Mouse (Mus musculus) liver (tissue): ENCODE data around the gene Cnnm3.

Experiments used
- DNase-seq: peaks from one replicate; pipeline ENCODE4 v3.0.0-alpha.2; 2020; ENCODE audit warnings: mixed read lengths

Gene Cnnm3

DNA sequence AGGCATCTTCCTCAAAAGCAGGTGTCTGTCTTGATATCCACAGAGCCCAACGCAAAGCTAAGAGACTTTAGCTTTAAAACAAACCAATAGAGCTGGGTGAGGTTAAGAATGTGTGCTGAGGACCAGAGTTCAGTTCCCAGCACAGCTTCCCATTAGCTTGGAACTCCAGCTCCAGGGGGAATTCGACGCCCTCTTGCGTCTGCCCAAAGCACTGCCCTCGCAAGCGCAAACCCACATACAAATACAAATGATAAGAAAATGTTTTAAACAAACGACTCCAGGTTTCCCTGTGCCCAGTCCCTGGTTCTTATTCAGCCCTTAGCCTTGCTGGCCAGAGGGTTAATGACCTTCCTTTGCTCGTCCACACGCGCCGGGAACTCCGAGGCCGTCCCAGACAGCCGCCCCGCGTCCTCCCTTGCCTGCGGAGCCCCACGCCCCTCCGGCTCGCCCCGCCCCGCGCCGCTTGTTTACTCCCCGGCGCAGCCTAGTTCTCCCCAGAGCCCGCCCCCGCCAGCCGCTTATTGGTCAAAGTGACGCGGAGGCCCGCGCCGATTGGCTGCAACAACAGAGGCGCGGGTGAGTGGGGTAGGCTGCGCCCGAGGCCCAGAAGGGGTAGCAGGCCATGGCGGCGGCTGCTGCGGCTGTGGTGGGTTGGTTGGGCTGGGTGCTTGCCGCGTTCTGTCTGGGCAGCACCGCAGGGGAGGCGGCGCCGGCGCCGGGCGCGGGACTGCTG, at the start of gene Cnnm3:
TSS of gene Cnnm3 (plus strand) at position 579 of the 733 bp plus-strand sequence.
- DNase-seq, result peak; percentile 99

DNA sequence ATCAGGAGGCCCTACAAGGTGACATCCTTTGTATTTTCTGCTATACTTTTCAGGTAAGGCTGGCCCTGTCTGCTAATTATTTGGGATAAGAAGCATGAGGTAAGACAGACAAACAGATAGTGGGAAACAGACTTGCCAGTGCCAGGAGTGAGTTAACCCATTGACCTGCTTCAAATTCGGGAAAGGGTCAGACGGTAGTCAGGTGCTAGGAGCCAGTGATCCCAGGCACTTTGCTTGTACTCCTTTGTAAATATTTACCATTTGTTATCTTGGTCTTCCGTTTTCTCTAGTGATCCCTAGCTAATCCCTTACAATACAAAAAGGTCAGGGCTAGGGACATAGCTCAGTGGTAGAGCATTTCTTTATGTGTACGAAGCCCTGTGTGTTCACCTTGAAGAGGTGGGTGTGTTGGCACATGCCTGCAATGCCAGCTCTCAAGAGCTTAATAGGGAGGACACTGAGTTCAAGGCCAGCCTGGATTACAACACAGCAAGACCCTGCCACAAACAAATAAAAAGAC, 46.0 kb upstream of the Cnnm3 start:
- DNase-seq, result no peak

DNA sequence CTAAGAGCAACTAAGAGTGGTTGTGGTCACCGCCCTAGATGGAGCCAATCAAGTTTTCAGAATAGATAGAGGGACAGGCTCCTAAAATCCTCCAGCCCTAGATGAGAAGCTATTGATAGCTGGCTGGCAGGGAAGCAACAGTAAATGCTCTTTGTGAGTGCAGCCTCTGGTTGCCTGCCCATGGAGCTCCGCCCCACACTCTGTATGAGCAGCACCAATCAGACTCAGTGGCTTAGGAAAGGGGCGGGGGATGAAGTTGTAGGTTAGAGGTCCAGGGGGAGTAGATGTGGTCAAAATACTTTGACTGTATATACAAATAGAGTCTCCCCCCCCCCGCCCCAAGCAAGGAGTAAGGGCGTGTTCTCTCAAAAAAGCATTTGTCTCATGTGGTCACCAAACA, 44.2 kb upstream of the Cnnm3 start:
- DNase-seq, result peak; percentile 33

DNA sequence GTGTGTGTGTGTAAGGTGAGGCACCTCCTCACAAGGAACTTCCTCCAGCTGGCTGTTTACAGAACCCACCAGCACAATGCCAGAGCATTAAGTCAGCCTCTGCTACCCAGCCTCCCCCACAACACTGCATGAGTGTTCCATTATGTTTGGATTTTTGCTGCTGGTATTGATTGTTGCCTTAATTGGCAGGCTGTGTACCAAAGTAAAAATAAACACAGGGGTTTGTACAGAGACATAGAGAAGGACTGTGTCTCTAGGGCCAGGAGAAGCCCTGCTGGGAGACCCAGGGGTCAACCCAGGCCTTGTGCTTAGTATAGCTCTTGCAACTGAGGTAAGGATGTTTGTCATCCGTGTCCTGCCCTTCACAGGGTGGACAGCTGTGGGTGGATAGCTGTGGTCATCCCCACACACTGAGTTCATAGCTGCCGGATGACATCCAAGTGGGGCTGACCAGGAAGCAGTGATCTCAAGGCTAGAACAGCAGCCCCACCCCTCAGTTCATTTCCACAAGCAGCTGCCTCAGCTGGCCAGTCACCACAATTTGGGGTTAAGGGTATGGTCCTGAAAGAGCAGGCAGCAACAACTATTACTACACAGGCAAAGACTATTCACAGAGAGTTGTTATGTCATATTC, 41.7 kb upstream of the Cnnm3 start:
- DNase-seq, result no peak

DNA sequence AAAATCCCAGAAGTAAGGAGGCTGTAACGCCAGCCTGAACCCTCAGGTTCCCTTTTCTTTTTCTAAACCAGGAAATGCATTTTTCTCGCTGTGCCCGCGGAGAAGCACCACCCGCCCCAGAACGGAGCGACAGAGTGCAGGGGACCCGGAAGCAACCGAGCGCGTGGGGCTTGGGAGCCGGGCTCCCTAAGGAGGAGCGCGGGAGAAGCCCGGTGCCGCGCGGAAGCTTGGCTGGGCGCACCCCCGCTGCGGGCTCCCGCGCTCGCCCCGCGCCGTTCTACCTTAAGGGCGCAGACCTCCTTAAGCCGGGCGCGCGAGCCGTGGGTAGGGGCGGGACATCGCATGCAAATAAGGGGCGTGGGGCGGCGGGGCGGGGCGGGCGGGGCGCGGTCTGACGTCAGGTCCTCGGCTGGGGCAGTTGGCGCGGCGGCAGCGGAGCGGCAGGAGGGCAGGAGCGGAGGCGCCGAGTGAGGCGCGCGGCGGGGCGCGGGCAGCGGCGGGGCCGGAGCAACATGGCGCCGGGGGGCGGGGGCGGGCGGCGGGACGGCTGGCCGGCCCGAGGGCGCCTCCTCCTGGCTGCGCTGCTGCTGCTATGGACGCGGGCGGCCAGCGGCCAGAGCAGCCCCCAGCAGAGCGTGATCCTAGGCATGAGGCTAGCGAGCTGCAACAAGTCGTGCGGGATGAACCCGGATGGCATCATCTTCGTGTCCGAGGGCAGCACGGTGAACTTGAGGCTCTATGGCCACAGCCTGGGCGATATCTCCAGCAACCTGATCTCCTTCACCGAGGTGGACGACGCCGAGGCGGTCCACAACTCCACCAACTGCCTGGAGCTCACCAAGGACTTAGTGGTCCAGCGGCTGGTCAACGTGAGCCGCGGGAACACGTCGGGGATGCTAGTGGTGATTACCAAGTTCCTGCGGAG, 40.2 kb upstream of the Cnnm3 start, which contains the start of gene Cnnm4:
TSS of gene Cnnm4 (plus strand) at position 440 of the 925 bp plus-strand sequence.
- DNase-seq, result peak; percentile 96

DNA sequence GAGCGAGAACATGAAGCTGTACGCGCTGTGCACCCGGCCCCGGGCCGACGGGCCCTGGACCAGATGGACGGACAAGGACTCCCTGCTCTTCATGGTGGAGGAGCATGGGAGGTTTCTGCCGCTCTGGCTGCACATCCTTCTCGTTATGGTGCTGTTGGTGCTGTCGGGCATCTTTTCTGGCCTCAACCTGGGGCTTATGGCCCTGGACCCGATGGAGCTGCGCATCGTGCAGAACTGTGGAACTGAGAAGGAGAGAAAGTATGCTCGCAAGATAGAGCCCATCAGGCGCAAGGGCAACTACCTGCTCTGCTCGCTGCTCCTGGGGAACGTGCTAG, 39.6 kb upstream of the Cnnm3 start:
- DNase-seq, result no peak

DNA sequence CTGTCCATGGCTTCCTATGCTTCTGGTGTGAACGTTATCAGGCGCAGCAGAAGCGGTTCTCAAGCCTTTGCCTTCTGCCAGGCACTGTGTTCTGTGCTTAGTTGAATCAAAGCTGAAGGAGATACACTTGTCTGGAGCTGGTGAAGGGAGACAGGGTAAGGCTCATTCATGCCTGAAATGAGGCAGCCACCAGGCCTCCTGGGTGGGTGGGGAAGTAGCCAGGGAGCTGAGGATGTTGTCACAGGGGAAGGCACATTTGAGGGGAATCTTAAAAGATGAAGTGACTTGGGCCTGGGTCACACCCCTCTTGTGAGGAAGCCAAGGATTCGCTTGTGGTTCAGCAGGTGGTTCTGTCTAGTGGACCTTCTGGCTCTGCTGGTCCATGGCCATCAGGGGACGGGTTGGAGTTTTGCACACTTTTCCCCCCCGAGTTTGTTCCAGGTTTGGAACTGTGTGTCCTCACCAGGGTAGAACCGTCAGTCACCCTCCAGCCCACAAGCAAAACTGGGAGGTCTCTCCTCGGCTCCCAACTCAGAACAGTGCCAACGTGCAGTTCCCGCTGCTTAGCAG, 38.4 kb upstream of the Cnnm3 start:
- no peak for DNase-seq

DNA sequence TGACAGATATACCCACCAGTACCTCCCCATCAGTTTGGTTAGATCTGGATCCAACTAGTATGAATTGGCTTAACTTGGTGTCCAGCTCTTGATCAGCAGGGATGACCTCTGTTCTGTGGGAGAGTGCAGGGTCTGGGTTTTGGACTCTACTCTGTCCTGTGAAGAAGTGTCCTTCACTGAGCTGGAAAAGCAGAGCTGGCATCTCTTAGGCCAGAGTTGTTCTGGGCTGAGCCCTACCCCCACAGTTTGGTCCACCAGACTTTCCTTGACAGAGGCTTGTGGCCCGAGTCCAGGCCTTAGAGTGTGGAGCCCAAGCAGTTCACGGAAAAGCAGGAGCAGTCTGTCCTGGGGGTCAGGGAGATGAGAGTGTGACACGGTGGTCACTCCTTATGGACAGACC, 37.0 kb upstream of the Cnnm3 start:
- no peak for DNase-seq

DNA sequence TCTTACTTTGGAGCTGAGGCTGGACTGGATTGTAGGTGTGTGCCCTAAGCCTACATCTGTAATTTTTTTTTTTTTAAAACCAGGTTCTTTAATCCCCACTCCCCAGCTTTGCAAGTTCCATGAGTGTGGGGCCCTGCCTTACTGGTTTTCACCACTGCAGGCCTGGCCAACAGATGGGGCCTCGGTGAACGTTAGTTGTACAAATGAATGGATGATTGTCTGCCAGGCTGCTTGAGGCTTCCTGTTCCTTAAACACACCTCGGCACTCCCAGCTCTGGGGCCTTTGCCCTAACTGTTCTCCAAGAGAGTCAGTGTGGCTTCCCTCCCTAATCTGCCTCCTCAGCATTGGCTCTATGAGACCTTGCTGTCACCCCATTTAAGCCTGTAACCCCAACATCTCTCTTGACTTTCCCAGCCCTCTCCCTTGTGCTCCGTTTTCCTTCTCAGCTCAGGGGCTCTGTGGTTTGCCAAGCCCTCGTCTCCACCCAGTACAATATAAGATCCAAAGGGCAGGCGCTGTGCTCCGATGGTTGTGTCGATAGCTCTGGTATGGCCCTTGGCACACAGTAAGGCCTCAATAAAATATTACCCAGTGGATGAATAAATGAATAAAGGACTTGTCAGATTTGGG, 36.1 kb upstream of the Cnnm3 start:
- no peak for DNase-seq

DNA sequence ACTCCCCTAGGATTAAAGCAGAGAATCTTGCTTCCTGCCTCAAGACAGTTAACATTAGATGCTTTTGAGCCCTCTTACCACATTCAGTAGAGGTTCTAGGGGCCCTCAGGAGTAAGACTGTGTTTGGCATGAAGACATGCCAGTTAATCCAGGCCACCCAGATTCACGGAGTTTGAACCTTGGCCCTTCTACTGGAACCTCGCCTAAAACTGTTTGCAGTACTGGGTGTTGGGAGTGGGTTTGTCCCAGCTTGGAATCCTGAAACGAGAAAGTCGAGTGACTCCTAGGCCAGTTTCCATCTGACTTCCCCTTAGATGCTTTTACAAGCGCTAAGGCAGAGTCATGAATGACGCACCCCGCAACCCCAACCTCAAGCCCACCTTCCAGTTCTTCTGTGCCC, 35.2 kb upstream of the Cnnm3 start:
- DNase-seq, result no peak

DNA sequence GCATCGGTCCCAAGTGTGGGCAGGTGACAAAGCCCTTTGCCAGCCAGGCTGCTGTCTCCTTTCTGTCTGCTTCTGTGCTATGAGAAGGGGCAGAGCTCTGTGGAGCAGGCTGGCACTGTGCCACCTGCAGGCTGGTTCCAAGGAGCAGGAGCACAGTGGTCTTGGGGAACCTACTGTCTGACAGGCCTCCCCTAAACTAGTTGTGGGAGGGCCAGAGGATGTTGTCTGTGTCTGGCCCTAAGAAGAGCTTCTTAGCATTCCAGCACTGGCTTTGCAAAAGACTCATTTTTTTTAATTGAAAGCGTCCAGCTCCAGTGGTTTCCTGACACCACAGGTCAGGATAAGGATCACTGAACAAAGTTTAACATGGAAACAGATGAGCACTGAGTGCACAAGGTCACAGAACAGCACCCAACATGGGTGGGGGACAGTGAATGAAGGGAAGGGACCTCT, 33.3 kb upstream of the Cnnm3 start:
- no peak for DNase-seq

DNA sequence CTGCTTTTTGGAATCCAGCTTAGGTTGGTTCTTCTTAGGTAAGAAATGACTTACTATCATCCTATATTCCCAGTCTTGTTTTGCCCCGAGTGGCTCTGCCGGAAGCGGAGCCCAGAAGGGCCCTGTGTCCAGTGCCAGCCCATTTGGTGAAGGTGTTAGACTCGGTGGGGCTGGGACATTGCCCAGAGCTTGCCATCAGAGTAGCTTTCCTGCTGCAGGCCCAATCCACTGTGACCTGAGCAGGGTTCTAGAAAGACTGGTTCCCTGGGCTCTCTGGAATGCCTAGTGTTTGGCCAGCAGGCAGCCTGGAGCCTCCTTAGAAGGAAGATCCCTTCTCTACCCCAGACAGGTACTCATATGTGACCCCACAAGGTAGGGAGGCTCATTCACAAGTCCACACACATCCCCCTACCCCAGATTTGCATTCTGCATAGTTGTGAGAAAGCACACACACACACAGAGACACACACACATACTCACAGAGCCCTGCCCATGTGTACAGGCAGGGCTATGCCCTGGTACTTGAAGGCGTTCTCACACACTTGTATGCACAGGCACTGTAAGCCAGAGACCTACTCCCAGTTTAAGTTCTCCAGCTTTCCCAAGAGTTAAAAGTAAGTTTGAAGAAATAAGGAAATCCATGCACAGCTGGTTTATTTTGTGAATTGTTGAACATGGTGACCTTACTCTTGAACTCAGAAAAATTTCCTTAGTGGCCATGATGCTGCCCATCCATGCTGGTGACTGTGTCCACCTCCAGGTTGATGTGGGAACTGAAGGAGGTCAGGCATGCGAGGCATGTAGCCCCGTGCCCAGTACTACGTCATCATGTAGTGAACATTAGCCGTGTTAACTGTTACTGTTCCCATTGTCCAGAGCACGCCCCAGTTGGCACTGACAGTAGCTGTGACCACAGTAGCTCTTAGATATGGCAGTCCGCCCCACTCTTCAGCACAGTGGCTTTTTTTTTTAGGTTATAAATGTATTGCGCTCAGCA, 31.5 kb upstream of the Cnnm3 start:
- no peak for DNase-seq

DNA sequence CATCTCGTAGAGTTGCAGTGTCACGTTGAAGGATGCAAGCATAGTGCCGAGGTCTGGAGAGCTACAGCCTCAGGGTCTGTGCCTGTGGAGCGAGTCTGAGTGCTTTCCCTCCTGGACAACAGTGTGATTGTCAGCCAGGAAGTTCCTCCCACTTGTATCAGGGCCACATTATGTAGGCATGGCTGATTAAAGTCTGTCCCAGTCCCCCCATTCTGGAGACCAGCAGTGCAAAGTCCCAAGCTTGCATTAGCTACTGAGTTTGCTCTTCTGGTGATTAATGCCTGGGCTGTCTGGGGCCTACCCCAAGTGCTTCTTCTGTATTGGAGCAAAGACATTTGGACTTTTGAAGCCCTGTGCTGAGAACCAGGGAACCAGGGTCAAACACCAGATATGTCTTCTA, 27.8 kb upstream of the Cnnm3 start:
- DNase-seq, result no peak

DNA sequence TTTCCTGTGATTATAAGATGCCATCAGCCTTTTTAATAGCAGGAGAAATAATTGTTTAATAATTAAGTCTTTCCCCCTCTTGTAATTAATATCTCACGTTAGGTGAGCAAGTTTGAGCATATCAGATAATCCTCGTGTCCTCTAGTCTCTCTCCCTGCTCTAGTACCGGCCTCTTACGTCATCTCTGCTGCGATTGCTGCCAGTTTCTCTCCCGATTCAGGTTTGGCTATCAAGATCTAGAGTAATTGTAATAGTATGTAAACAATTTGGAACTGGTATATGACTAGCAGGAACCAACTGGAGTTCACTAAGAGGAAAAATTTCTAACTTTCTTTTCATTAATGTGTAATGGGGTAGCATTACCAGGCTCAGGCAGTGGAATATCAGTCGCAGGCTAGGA, 26.6 kb upstream of the Cnnm3 start:
- no peak for DNase-seq

DNA sequence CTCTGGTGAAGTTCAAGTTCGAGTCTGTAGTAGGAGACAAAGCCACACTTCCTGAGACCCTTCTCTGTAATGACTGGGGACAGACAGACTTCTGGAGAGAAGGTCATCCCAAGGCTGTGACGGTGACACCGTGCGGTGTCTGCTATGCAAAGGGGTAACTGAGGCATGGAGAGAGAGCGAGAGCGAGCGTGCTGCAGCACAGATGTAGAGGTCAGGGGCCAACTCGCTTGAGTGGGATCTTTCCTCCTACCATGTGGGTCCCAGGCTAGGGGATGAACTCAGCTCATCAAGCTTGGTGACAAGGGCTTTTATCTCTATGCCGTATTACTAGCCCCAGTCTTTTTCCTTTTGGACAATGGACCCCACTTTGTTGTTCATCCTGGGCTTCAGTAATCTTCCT, 24.6 kb upstream of the Cnnm3 start:
- DNase-seq, result no peak

DNA sequence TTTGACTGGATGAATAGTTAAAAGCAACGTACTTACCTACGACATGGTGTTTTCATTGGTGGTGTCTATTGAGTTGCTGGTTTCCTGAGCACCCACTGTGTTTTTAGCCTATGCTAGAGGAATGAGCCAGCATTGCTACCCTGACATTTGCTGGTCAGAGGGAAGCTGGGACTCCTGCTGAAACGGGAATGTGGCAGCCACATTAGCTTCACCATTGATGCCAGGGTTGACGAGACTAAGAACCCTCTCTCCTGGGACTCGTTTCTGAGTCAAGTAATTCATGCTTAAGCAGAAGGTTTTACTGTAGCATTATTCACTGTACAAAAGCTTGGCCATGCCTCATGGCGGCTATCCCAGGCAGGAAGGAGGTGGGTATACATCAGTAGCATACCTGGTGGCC, 22.0 kb upstream of the Cnnm3 start:
- DNase-seq, result no peak

DNA sequence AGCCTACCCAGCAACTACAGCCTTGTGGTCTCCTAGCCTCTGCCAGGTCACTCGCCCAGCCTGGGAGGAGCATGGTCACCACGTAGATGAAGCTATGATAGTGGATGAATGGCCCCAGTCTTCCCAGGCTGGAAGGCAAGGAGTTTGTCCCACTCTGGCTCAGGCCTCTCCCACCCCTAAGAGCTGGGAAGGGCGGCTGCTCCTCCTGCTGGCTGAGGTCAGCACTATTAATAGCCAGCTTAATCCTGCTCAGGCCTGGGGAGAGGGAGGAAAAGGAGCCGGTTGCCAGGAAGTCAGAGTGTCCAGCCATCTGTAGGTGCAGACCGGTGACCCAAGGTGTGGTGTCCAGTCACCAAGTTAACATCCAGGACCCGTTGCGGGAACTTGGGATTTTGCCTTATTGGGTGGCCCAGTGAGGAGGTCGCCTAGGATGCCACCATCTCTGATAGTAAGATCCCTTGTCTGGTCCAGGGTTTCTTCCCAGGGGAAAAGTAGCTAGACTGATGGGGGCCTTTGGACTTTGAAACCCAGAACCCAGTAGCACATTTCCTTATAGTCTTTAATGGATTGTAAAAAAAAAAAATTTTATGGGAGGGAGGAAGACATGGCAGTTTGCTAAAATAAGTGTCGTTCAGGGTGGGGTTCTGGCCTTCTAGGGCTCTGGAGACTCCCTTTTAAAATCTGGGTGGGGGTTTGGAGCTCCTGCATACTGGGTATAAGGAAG, 19.1 kb upstream of the Cnnm3 start:
- DNase-seq, result peak; percentile 30

DNA sequence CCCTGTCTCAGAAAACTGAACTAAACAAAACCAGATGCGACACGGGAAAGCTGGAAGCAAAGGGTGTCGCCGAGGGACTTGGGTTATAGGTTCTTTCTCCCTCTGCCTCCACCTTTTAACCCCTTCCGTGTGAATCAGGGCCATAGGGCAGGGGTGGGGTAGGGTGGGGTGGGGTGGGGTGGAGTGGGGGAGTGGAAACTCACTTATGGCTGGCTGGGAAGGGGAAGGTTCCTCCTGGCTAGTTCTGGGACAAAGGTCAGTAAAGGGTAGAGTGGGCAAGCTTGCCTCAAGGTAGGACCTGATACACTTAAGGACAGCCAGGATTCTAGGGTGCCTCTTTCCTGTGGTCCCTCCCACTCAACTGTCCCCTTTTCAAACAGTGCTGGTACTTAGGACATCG, 18.4 kb upstream of the Cnnm3 start:
- no peak for DNase-seq

DNA sequence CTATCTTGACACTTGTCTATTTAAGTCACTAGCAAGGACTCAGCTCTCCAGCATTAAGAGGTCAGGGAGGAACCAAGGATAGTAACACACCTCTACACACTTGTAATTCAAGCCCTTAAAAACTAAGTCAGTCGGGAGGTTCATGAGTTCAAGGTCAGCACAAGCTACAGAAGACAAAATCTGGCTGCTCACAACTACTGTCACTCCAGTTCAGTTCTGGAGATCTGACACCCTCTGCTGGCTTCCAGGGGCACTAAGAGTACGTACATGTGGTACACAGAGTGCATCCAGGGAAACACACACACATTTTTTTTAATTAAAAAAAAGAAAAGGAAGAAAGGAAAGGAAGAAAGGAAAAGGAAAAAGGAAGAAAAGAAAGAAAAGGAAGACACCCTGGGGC, 14.9 kb upstream of the Cnnm3 start:
- no peak for DNase-seq

DNA sequence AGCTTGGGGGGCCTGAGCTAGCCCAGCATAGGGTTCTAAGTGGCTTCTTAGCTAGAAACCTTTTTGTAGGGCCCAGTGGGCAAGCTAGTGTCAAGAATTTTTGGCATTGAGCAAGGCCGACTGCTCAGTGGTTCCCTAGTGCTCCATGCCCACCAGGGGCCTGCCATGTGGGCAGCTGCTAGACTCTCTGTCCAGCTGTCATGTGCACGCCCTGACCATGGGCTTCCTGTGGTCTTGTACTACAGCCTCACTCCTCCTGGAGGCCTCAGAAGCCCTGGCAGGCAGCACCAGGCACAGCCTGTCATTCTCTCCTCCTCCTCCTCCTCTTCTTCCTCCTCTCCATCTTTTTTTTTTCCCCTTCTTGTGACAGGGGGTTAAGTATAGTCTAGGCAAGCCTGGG, 14.4 kb upstream of the Cnnm3 start:
- no peak for DNase-seq

DNA sequence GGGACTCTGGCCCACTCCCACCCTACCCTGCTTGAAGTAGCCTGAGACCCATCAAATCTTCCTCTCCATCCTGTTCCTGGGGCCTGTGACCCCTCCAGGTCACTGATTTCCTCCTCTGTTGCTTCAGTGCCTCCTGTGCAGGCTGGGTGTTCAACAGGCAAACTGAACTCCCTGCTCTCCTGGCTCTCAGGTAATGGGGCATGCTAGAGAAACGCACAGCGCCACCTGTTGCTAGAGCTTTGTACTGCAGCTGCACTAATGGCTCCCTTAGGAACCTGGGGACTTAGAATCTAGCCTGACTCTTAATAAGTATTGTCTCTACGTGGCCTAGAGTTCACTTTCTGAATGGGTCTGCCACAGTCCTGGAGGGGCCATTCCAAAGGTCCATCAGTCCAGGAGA, 10.4 kb upstream of the Cnnm3 start:
- peak; percentile 75 for DNase-seq
